Comparison of ENCODE assay signal across 24 mouse cellular contexts in the genomic region with DNA sequence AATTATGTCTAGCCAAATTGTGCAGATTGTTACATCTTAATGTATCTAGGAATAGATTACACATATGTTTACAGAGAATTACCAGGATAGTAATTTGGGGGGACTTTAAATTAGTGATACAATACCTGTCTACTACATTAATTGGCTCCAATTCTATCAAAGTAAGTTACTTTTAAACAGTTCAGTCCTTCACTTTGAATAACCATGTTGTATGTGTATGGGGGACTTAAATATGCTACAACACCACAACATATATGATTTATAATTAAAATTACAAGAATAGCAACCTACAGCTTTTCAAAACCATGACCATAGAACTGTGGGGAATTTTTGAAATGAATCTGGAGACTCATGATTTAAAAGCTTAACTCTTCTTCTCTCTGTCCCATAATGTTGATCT.
"Had no signal": no experiment of that assay in that cellular context is flagged by ENCODE, and none has a peak within 500 bp of the region (broad histone marks: within the 10 kb centered on the region; RNA-seq: fewer than 3 reads in every experiment).

No protein-coding gene starts in this region.

- H3K9ac ChIP-seq: heart, embryonic 13.5 days; heart, embryonic 15.5 days; hindbrain, embryonic 13.5 days; hindbrain, embryonic 15.5 days; kidney, embryonic 15.5 days; limb, embryonic 13.5 days; limb, embryonic 15.5 days; liver, embryonic 12.5 days had no signal

- H3K4me3 ChIP-seq: heart, adult 2 months; heart, embryonic 13.5 days; heart, embryonic 15.5 days; hindbrain, embryonic 13.5 days; hindbrain, embryonic 15.5 days; kidney, embryonic 15.5 days; limb, embryonic 13.5 days; limb, embryonic 15.5 days; liver, embryonic 12.5 days had no signal

- DNase-seq: gastrocnemius, postnatal 14 days; gastrocnemius, postnatal 36 days; heart, adult 11 months; heart, adult 2 months; heart, postnatal 14 days; heart, postnatal 36 days; kidney, adult 11 months; kidney, adult 2 months; kidney, adult 9 months; kidney, postnatal 14 days; kidney, postnatal 36 days; layer of hippocampus, adult 9-11 months; layer of hippocampus, postnatal 36 days had no signal

- H3K27me3 ChIP-seq: heart, embryonic 13.5 days; heart, embryonic 15.5 days; limb, embryonic 13.5 days; limb, embryonic 15.5 days; liver, embryonic 12.5 days had no signal

- H3K9me3 ChIP-seq: heart, embryonic 13.5 days; heart, embryonic 15.5 days; hindbrain, embryonic 13.5 days; hindbrain, embryonic 15.5 days; kidney, embryonic 15.5 days; limb, embryonic 13.5 days; limb, embryonic 15.5 days; liver, embryonic 12.5 days had no signal

- ATAC-seq: intestine, embryonic 16.5 days; liver, embryonic 12.5 days had no signal

- H3K36me3 ChIP-seq: heart, embryonic 13.5 days; heart, embryonic 15.5 days; hindbrain, embryonic 13.5 days; hindbrain, embryonic 15.5 days; kidney, embryonic 15.5 days; limb, embryonic 13.5 days; limb, embryonic 15.5 days; liver, embryonic 12.5 days had no signal

- H3K27ac ChIP-seq: heart, adult 2 months; heart, embryonic 13.5 days; heart, embryonic 15.5 days; kidney, embryonic 15.5 days; kidney, postnatal 0 days; limb, embryonic 13.5 days; limb, embryonic 15.5 days; liver, embryonic 12.5 days had no signal

- H3K4me2 ChIP-seq: heart, embryonic 11.5 days; heart, embryonic 13.5 days; heart, embryonic 15.5 days; hindbrain, embryonic 13.5 days; kidney, embryonic 15.5 days; limb, embryonic 13.5 days; limb, embryonic 15.5 days; liver, embryonic 12.5 days had no signal

- H3K4me1 ChIP-seq: heart, embryonic 13.5 days; heart, embryonic 15.5 days; hindbrain, embryonic 15.5 days; kidney, embryonic 15.5 days; limb, embryonic 13.5 days; limb, embryonic 15.5 days; liver, embryonic 12.5 days had no signal
